8 mouse cellular contexts compared by ENCODE assay signal in the genomic region with DNA sequence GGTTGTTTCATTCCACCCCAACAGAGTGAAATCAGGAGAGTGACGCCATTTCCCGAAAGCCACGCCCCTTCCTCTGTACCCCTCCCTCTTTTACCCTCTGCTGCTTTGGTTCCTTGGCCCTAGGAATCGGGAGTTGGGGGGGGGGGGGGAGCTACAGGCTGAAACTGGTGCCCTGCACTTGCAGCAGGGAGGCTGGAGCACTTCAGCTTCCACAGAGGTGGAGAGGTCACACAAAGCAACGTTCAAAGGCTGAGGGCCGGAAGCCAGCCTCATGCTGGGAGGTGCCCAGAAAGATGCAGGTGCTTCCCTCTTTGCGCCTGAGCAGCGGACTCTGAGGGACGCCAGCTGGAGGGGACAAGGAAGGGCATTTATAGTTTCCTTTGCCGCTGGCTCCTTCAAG.
DNase-seq lines count a peak whose midpoint lies in the region; ATAC-seq and TF ChIP-seq lines count a peak whose summit lies in the region.

No protein-coding gene starts in this region.

- TF ChIP-seq POLR2A in heart, adult 2 months (IDR thresholded peaks at IDR 0.05; ENCODE audit: insufficient read depth, low read depth, low read length): peak; percentile 24; the same call in 1 of the 2 replicates

- peak overlapping the region; percentile 63 for H3K27ac ChIP-seq in heart, adult 2 months
- no peak overlapping the region for H3K27ac ChIP-seq in intestine, postnatal 0 days (ENCODE audit: low read depth, low read length)
- H3K27ac ChIP-seq in lung, embryonic 15.5 days: peak overlapping the region; percentile 84

- WGBS in heart, adult 2 months: 12% methylated on average over 10 of the region's 10 CpGs
- 26% methylated on average over 10 of the region's 10 CpGs for WGBS in intestine, postnatal 0 days
- WGBS in lung, embryonic 15.5 days: 7% methylated on average over 10 of the region's 10 CpGs

- H3K4me2 ChIP-seq in intestine, postnatal 0 days (replicated peaks; ENCODE audit: low read depth): peak overlapping the region; percentile 27; the same call in 1 of the 2 replicates
- peak overlapping the region; percentile 43 for H3K4me2 ChIP-seq in lung, embryonic 15.5 days

- H3K9me3 ChIP-seq in intestine, postnatal 0 days (ENCODE audit: control insufficient read depth): no peaks in the 10 kb centered on the region
- H3K9me3 ChIP-seq in lung, embryonic 15.5 days: no peaks in the 10 kb centered on the region

- H3K9ac ChIP-seq in heart, adult 2 months (ENCODE audit: low read depth, low read length): 0 out of 2 replicates have a peak overlapping the region, but pooled peaks have one; percentile 0
- H3K9ac ChIP-seq in intestine, postnatal 0 days (ENCODE audit: low read depth, low read length): no peak overlapping the region
- no peak overlapping the region for H3K9ac ChIP-seq in lung, embryonic 15.5 days

- no peak overlapping the region for H3K4me3 ChIP-seq in heart, adult 2 months
- no peak overlapping the region for H3K4me3 ChIP-seq in intestine, postnatal 0 days (ENCODE audit: low read depth, low read length)
- H3K4me3 ChIP-seq in lung, embryonic 15.5 days: peak overlapping the region; percentile 3; the same call in 1 of the 2 replicates

- peak; percentile 59 for DNase-seq in adrenal gland, postnatal 14 days
- no peak for DNase-seq in adrenal gland, adult 8-10 months
- DNase-seq in heart, adult 2 months: peak; percentile 37 to 63
- peak; percentile 39 for DNase-seq in retina, postnatal 1 day
- no peak for DNase-seq in cerebellum, adult 9-10 months
- no peak for DNase-seq in left cerebral cortex, postnatal 36 days (ENCODE audit: low spot score in 2 of 2)

- H3K79me2 ChIP-seq in heart, adult 2 months (replicated peaks; ENCODE audit: control insufficient read depth, insufficient read depth, low read length): no peaks in the 10 kb centered on the region

- peaks cover 2% of the 10 kb centered on the region; the same call in 1 of the 2 replicates for H3K36me3 ChIP-seq in heart, adult 2 months (ENCODE audit: control insufficient read depth, insufficient read depth, low read length)
- no peaks in the 10 kb centered on the region for H3K36me3 ChIP-seq in intestine, postnatal 0 days (ENCODE audit: control insufficient read depth, insufficient read depth)
- H3K36me3 ChIP-seq in lung, embryonic 15.5 days: no peaks in the 10 kb centered on the region

- H3K4me1 ChIP-seq in heart, adult 2 months (ENCODE audit: control insufficient read depth, insufficient read depth, low read length): peaks cover 7% of the 10 kb centered on the region
- H3K4me1 ChIP-seq in intestine, postnatal 0 days (replicated peaks; ENCODE audit: control insufficient read depth, insufficient read depth, low read length): 0 out of 2 replicates have a peak, but pooled peaks cover 2% of the 10 kb centered on the region
- peaks cover 39% of the 10 kb centered on the region for H3K4me1 ChIP-seq in lung, embryonic 15.5 days

- H3K27me3 ChIP-seq in heart, adult 2 months (ENCODE audit: control insufficient read depth, insufficient read depth, low read length): no peaks in the 10 kb centered on the region
- no peaks in the 10 kb centered on the region for H3K27me3 ChIP-seq in intestine, postnatal 0 days (replicated peaks; ENCODE audit: control insufficient read depth, insufficient read depth, low read length)
- no peaks in the 10 kb centered on the region for H3K27me3 ChIP-seq in lung, embryonic 15.5 days

- 0 out of 2 replicates have a peak, but pooled peaks have one; percentile 48 for TF ChIP-seq EP300 in heart, adult 2 months (IDR thresholded peaks at IDR 0.05; ENCODE audit: insufficient read depth, low read depth, low read length)

- intact Hi-C loops in heart, adult 2 months (cut with DNase I): no loop called here
- intact Hi-C loops in left cerebral cortex, postnatal 36 days (cut with DNase I): no loop called here

- ATAC-seq in intestine, postnatal 0 days: no peak
- ATAC-seq in lung, embryonic 15.5 days (ENCODE audit: borderline replicate concordance, extremely low read depth, low FRiP score, low TSS enrichment): peak; percentile 69; the same call in 1 of the 2 replicates

- TF ChIP-seq CTCF in heart, adult 2 months (IDR thresholded peaks at IDR 0.05): no peak
- TF ChIP-seq CTCF in intestine, postnatal 0 days (IDR thresholded peaks at IDR 0.05; ENCODE audit: low read depth): no peak

Comparison
In these comparisons a context has a peak if more than half of its experiments do, and no peak if none do; other contexts are left out.
1. DNase-seq: peak in adrenal gland, postnatal 14 days (single experiment), heart, adult 2 months (2 of 2) and retina, postnatal 1 day (single experiment); none in adrenal gland, adult 8-10 months (single experiment), cerebellum, adult 9-10 months (single experiment) and left cerebral cortex, postnatal 36 days (0 of 2).